Mouse (Mus musculus) fibroblast of lung, adult 2 months (primary cell): Measurements from ENCODE around the gene Gm16434.
"Not testable (repeated sequence)": the region's sequence is repeated elsewhere in the genome, so short reads cannot be mapped to it uniquely, and the experiment has no call there.

Source experiments
- DNase-seq: peaks from one replicate; pipeline ENCODE4 v3.0.0-alpha.2; 2011; ENCODE audit warnings: low read depth

Gm16434 gene

GRCm38 (mm10) chr14:7194440-7194839 is at the start of gene Gm16434:
Gene Gm16434 (minus strand): TSS chr14:7194540.
- DNase-seq = not testable (repeated sequence)

GRCm38 (mm10) chr14:7243498-7243897 is 49.2 kb upstream of the Gm16434 start:
- DNase-seq = not testable (repeated sequence)

GRCm38 (mm10) chr14:7200070-7200469 is 5.7 kb upstream of the Gm16434 start:
- DNase-seq = not testable (repeated sequence)

DNA sequence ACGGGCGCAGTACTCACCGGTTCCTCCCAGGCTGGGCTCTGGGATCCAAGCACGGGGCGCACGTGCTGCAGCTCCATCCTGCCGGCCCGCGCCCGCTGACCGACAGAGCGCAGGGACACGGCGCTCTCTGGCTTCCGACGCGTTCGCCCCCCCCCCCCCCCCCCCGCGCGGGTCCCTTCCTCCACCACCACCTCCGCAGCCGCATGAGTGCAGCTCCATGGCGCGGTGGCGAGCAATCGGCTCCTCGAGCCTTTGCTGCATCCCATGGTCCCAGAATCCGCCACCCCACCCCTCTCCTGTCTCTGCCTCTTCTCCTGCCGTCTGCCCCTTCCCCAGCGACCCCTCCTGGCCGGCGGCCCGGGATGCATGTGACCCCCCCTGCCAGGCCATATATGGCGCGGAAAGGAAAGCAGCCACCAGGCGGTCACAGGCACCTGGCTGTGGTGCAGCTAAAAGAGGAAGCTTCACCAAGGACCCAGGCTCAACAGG is 19.8 kb downstream of the Gm16434 start, which contains the start of gene Gm3512:
TSS of gene Gm3512 (minus strand) at position 51 of the 489 bp plus-strand sequence.
- not testable (repeated sequence) for DNase-seq
